Mouse (Mus musculus) cerebellum, adult 2 months (tissue): ENCODE results near the gene Gm17509.

Experiments used
- CTCF ChIP-seq: fragments of 200-500 bp; IDR thresholded peaks from 2 replicates; pipeline ENCODE4 v1.5.1; 2011; ENCODE audit warnings: low read depth, mild to moderate bottlenecking, control low read depth, low read length, moderate library complexity, borderline replicate concordance; ENCODE audit not compliant: insufficient read depth
- POLR2A ChIP-seq: fragments of 200-500 bp; IDR thresholded peaks from 2 replicates; pipeline ENCODE4 v1.6.1; 2011; ENCODE audit warnings: low read length, control low read depth, borderline replicate concordance; ENCODE audit not compliant: insufficient read depth

DNA sequence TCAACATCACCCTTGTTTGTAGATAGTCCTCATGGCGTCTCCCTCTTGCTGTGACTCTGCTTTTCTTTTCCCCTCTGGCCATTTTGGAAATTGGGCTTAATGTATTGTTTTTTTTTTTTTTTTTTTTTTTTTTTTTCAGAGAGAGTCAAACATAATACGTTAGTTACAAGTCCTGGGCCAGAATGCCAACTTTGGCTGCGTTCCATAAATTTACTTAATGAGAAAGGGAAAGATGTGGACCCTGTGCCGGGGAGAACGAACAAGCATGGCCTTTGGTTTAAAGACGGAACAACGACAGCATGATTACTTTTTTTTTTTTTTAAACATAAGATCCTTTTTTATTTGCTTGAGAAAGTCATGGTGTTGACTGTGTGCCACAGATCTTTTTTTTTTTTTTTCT is 13.6 kb upstream of the Gm17509 start:
- TF ChIP-seq CTCF (no peak), POLR2A (no peak)
